ENCODE assay signal across 20 mouse cellular contexts in the genomic region with DNA sequence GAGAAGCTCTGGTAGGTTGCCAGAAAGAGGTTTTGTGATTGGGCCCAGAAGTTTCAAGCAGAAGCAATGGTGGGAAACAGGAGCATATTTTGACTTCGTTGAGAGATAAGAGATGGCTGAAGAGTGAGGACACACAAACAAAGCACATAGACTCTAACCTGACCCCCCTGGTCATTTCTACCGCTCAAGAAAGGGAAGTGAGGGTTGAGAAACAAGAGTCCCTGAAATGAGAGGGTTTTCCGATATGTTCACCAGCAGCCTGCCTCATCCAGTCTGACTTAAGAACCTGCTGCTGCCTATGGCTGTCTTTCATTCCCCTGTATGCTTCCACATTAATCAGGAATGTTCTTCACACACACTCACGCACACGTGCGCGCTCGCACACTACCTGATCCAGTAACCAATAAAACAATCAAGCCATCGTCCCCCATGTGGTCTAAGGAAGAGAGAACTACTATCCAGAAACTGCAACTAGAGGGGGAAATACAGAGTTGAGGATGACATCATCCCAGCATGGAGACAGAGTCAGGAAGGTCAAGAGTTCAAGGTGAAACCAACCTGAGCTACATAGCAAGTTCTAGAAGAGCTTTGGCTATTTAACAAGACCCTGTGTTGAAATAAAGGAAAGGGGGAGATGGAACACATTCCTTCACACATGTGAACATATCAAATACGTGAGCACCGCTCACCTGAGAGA.
DNase-seq lines count a peak whose midpoint lies in the region.
"Had no signal": no experiment of that assay in that cellular context is flagged by ENCODE, and none has a peak within 500 bp of the region (broad histone marks: within the 10 kb centered on the region; RNA-seq: fewer than 3 reads in every experiment).

No protein-coding gene starts in this region.

- no peak overlapping the region for H3K4me3 ChIP-seq in limb, embryonic 10.5 days
- H3K4me3 ChIP-seq: forebrain, embryonic 10.5 days; forebrain, embryonic 13.5 days; hindbrain, embryonic 10.5 days; hindbrain, embryonic 13.5 days; intestine, embryonic 15.5 days had no signal

- H3K27ac ChIP-seq in limb, embryonic 10.5 days = peak overlapping the region; percentile 83
- H3K27ac ChIP-seq: forebrain, embryonic 13.5 days; hindbrain, embryonic 10.5 days; hindbrain, embryonic 13.5 days; intestine, embryonic 15.5 days had no signal

- no peaks in the 10 kb centered on the region for H3K9me3 ChIP-seq in limb, embryonic 10.5 days (replicated peaks)
- H3K9me3 ChIP-seq: forebrain, embryonic 10.5 days; forebrain, embryonic 13.5 days; hindbrain, embryonic 10.5 days; hindbrain, embryonic 13.5 days; intestine, embryonic 15.5 days had no signal

- H3K4me1 ChIP-seq in limb, embryonic 10.5 days = peaks cover 36% of the 10 kb centered on the region

- no peaks in the 10 kb centered on the region for H3K27me3 ChIP-seq in limb, embryonic 10.5 days (ENCODE audit: low read depth, poor library complexity, severe bottlenecking)
- H3K27me3 ChIP-seq: forebrain, embryonic 13.5 days; intestine, embryonic 15.5 days; Patski had no signal

- peak; percentile 56 for DNase-seq in heart, adult 11 months
- DNase-seq in heart, postnatal 10 days = no peak
- DNase-seq in R1 (ENCODE audit: low read depth, low spot score) = peak; percentile 33
- no peak for DNase-seq in limb, embryonic 10.5 days (ENCODE audit: low spot score)
- no peak for DNase-seq in right cerebral cortex, postnatal 25 days
- no peak for DNase-seq in embryo, embryonic 10.5 days (ENCODE audit: low spot score)
- no peak for DNase-seq in kidney, adult 11 months
- DNase-seq: B cell, adult 2 months; cerebellum, adult 11 months; cerebellum, adult 2 months; cerebellum, adult 9-11 months; cerebellum, postnatal 25 days; gastrocnemius, postnatal 14 days; heart, postnatal 36 days had no signal

- 93% methylated on average over 11 of the region's 11 CpGs for WGBS in limb, embryonic 10.5 days

- intact Hi-C loops in heart, postnatal 10 days (cut with DNase I) = no loop called here

- H3K36me3 ChIP-seq in limb, embryonic 10.5 days = no peaks in the 10 kb centered on the region
- H3K36me3 ChIP-seq: forebrain, embryonic 10.5 days; hindbrain, embryonic 10.5 days; hindbrain, embryonic 13.5 days; intestine, embryonic 15.5 days had no signal

Comparison
In these comparisons a context has a peak if more than half of its experiments do, and no peak if none do; other contexts are left out.
1. DNase-seq: peak in heart, adult 11 months (single experiment) and R1 (single experiment); none in heart, postnatal 10 days (0 of 2), limb, embryonic 10.5 days (single experiment), right cerebral cortex, postnatal 25 days (single experiment), embryo, embryonic 10.5 days (single experiment) and kidney, adult 11 months (single experiment).